Mouse (Mus musculus) spleen, adult 2 months (tissue): ENCODE measurements around the gene Scube2.

Experiments used
- CTCF ChIP-seq: fragments of 200-500 bp; IDR thresholded peaks from 2 replicates; pipeline ENCODE4 v1.5.1; 2011; ENCODE audit warnings: mild to moderate bottlenecking, inconsistent platforms; ENCODE audit not compliant: insufficient read depth, insufficient read length, insufficient replicate concordance; ENCODE audit errors: extremely low read depth
- POLR2A ChIP-seq: fragments of 200-500 bp; IDR thresholded peaks from 2 replicates; pipeline ENCODE4 v1.6.1; 2011; ENCODE audit warnings: low read depth, low read length, inconsistent platforms

DNA sequence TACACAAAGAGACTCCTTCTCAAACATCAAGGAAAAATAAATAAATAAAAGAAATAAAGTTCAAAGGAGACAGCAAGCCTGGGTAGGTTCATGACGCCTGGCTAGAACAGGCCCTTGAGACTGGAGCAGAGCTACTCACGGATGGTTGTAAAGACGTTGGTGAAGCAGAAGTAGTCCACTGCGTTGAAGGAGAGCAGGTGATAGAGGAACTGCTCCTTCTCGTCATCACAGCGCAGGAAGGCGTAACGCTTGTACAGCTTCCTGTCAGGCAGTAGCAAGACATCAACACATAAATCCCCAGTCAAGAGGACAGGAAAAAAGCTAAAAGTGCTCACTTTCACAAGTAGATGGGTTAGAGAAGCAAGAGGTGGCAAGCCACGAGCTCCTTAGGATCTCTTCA is 35.4 kb upstream of the Scube2 start:
- TF ChIP-seq CTCF (no peak), POLR2A (no peak)
